Mouse (Mus musculus) embryonic facial prominence, embryonic 14.5 days (tissue): ENCODE measurements at regions not wholly inside any gene's neighbourhood (a gene's known extent, or its start where the extent isn't known, plus 50 kb on each side); places are given as distances from the start of the nearest gene placed in this dataset.

Experiments used
- ATAC-seq: fragments of 200-750 bp; cut with Nextera tagmentation; 2 replicates; pipeline ENCODE4 v1.8.0; 2017; ENCODE audit warnings: low read depth, moderate number of reproducible peaks, moderate TSS enrichment
- DNase-seq: peaks from one replicate; pipeline ENCODE4 v3.0.0-alpha.2; 2015; ENCODE audit warnings: low spot score
- H3K27ac ChIP-seq: fragments of 300-500 bp; sonication (generic); replicated peaks from 2 replicates; pipeline ENCODE4 v1.5.1; 2014; ENCODE audit warnings: low read depth, mild to moderate bottlenecking, low read length, moderate library complexity
- H3K27me3 ChIP-seq: fragments of 300-500 bp; sonication (generic); replicated peaks from 2 replicates; pipeline ENCODE4 v1.6.1; 2014; ENCODE audit warnings: low read length; ENCODE audit not compliant: control insufficient read depth, insufficient read depth
- H3K36me3 ChIP-seq: fragments of 300-500 bp; sonication (generic); 2 replicates; pipeline ENCODE4 v1.6.1; 2014; ENCODE audit warnings: low read length, mixed read lengths; ENCODE audit not compliant: control insufficient read depth, insufficient read depth
- H3K4me1 ChIP-seq: fragments of 300-500 bp; sonication (generic); 2 replicates; pipeline ENCODE4 v1.6.1; 2014; ENCODE audit warnings: antibody characterized with exemption, low read length; ENCODE audit not compliant: control insufficient read depth, insufficient read depth
- H3K4me2 ChIP-seq: fragments of 300-500 bp; sonication (generic); 2 replicates; pipeline ENCODE4 v1.6.1; 2014; ENCODE audit warnings: low read depth, mild to moderate bottlenecking, low read length, moderate library complexity, mixed read lengths
- H3K4me3 ChIP-seq: fragments of 300-500 bp; sonication (generic); 2 replicates; pipeline ENCODE4 v1.5.1; 2014; ENCODE audit warnings: low read depth, mild to moderate bottlenecking, low read length
- H3K9ac ChIP-seq: fragments of 300-500 bp; sonication (generic); 2 replicates; pipeline ENCODE4 v1.6.1; 2014; ENCODE audit warnings: low read depth, mild to moderate bottlenecking, low read length, moderate library complexity, mixed read lengths
- H3K9me3 ChIP-seq: fragments of 300-500 bp; sonication (generic); 2 replicates; pipeline ENCODE4 v1.6.1; 2016; ENCODE audit warnings: low read length; ENCODE audit not compliant: control insufficient read depth
- WGBS: fragments of 180-500 bp; shearing (Covaris S2); extraction: QIAGEN DNeasy Blood & Tissue Kit; methylation state at CpG from one replicate; pipeline ENCODE4 v1.1.7; 2014; 5-methylcytosine and 5-hydroxymethylcytosine counted together

DNA sequence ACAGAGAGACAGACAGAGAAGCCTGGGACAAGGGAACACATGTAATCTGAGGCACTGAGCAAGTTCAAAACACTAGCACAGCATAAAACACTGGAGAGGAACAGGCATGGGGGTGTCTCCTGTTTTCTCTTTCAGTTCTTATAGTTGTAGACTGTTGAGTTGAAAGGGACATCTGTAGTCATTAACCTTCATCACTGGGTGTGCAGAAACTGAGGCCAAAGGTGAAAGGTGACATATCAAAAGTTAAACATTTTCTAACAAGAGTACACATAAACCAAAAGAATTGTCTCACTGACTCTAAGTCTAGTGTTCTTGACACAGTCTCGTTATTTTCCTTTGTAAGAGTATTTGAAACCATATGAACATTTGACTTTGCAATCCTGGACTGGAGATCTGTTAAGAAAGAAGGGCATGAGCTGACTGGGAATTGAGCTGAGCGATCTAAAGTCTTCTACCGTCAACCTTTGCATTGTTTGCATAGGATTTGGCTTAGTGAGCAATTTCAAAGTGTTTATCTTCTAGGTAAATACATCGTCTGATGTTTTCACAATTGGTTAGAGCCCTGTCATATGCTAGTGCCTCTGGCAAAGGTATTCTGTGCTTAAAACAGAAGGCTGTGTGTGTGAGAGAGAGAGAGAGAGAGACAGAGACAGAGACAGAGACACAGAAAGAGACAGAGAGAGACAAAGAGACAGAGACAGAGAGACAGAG is 284.4 kb upstream of the Tnp1 start:
- DNase-seq (no peak), ATAC-seq (no peak)
- Histone ChIP-seq H3K27me3 (no peaks in the 10 kb centered on the region), H3K9ac (no peak overlapping the region), H3K4me3 (no peak overlapping the region), H3K36me3 (no peaks in the 10 kb centered on the region), H3K27ac (no peak overlapping the region), H3K4me1 (peaks cover 12% of the 10 kb centered on the region), H3K9me3 (no peaks in the 10 kb centered on the region), H3K4me2 (no peak overlapping the region)
- 54% methylated on average over 4 of the region's 4 CpGs for WGBS

DNA sequence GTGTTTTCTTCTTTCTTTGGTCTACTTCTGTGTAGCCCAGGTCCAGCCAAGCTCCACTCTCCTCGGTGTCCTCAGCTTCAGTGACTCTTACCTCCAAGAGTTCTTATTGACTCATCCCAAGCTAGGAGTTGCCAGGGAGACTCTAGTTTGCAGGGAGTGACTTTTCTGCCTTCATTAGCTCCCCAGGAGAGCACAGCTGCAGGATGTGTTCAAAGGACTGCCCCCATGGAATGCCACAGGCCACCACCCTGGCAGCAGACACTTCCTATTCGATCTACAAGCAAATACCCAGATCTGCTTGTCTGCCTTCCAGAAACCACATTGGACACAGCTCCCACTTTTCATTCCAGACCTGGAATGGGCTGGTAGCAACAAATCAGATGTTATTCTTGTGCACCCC is 269.6 kb upstream of the Tnp1 start:
- DNase-seq (no peak), ATAC-seq (no peak)
- Histone ChIP-seq H3K9ac (no peak overlapping the region), H3K4me3 (no peak overlapping the region), H3K4me1 (no peaks in the 10 kb centered on the region), H3K36me3 (no peaks in the 10 kb centered on the region), H3K9me3 (no peaks in the 10 kb centered on the region), H3K27ac (no peak overlapping the region), H3K4me2 (no peak overlapping the region), H3K27me3 (no peaks in the 10 kb centered on the region)
- WGBS: 67% methylated on average over 2 of the region's 2 CpGs

DNA sequence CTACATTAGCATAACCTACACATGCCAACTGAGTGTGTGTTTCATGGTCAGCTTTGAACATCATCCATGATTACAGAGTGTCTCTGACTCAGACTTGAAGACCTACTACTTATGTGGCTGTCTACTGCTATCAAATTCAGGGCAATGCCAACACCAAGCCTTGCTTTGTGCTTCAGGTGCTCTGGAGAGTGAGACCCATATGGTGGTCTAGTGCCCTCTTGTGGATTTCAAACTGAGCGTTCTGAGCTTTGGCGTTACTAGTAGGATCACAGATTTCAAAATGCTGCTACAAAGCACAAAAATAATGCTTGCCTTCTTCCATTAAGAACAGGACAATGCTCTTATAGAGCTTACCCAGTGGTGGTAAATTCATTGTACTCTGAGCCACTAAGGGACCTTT is 258.8 kb upstream of the Tnp1 start:
- 48% methylated on average over 2 of the region's 2 CpGs for WGBS
- Histone ChIP-seq H3K4me1 (peaks cover 14% of the 10 kb centered on the region; the same call in 1 of the 2 replicates), H3K4me2 (no peak overlapping the region), H3K27me3 (no peaks in the 10 kb centered on the region), H3K4me3 (no peak overlapping the region), H3K9ac (no peak overlapping the region), H3K36me3 (no peaks in the 10 kb centered on the region), H3K27ac (no peak overlapping the region), H3K9me3 (no peaks in the 10 kb centered on the region)
- DNase-seq (peak; percentile 75), ATAC-seq (no peak)

GRCm38 (mm10) chr1:73270787-73271391 is 255.2 kb upstream of the Tnp1 start:
- no peak overlapping the region for H3K9ac ChIP-seq
- peaks cover 5% of the 10 kb centered on the region; the same call in 1 of the 2 replicates for H3K4me1 ChIP-seq
- peak; percentile 60 for DNase-seq
- H3K9me3 ChIP-seq: no peaks in the 10 kb centered on the region
- 0 out of 2 replicates have a peak, but pooled peaks have one; percentile 47 for ATAC-seq
- WGBS: 49% methylated on average over 6 of the region's 6 CpGs
- H3K27me3 ChIP-seq: no peaks in the 10 kb centered on the region
- no peak overlapping the region for H3K27ac ChIP-seq
- H3K4me2 ChIP-seq: no peak overlapping the region
- H3K4me3 ChIP-seq: no peak overlapping the region
- H3K36me3 ChIP-seq: no peaks in the 10 kb centered on the region

GRCm38 (mm10) chr1:73269051-73269755 is 253.5 kb upstream of the Tnp1 start:
- no peak for ATAC-seq
- Histone ChIP-seq H3K9ac (no peak overlapping the region), H3K4me2 (no peak overlapping the region), H3K4me3 (no peak overlapping the region), H3K27me3 (no peaks in the 10 kb centered on the region), H3K36me3 (no peaks in the 10 kb centered on the region), H3K27ac (no peak overlapping the region), H3K9me3 (no peaks in the 10 kb centered on the region), H3K4me1 (peaks cover 5% of the 10 kb centered on the region; the same call in 1 of the 2 replicates)
- WGBS: 64% methylated on average over 7 of the region's 7 CpGs
- DNase-seq: no peak

- Histone ChIP-seq H3K4me2 (no peak overlapping the region), H3K36me3 (no peaks in the 10 kb centered on the region), H3K27ac (no peak overlapping the region), H3K4me1 (no peaks in the 10 kb centered on the region), H3K9me3 (no peaks in the 10 kb centered on the region), H3K27me3 (no peaks in the 10 kb centered on the region), H3K4me3 (no peak overlapping the region), H3K9ac (no peak overlapping the region)
- ATAC-seq (no peak), DNase-seq (no peak)
- 74% methylated on average over 4 of the region's 4 CpGs for WGBS
These were observed 249.3 kb upstream of the Tnp1 start for GRCm38 (mm10) chr1:73265009-73265408.

GRCm38 (mm10) chr1:73264245-73264644 is 248.5 kb upstream of the Tnp1 start:
- WGBS: 45% methylated on average over 7 of the region's 7 CpGs
- Histone ChIP-seq H3K36me3 (no peaks in the 10 kb centered on the region), H3K27ac (no peak overlapping the region)

DNA sequence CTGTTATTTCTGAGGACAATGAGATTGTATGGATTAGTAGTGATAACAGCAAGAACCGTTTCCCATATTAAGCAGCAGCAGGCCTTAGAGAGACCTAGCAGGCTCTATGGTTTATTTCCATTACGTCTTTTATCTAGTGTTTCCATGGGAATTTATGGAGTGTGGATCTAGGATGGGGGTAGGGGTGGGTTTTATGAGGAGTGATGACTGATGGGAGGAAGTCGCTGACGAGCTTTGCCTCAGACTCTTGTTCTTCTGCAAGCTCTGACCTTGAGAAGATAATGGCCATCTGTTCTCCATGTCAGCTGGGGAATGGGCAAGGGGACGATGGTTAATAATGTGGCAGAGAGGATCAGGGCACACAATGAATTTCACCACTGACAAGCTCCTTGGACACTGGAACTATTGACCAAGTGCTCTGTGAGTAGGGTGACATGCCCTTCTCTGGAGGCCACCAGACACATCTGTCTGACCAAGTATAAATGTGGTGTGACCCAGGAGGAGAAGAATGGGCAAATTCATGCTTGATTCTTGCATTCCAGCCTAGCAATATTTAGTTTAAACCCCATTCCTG is 243.9 kb upstream of the Tnp1 start:
- H3K4me3 ChIP-seq: no peak overlapping the region
- H3K36me3 ChIP-seq: no peaks in the 10 kb centered on the region
- no peaks in the 10 kb centered on the region for H3K9me3 ChIP-seq
- no peak overlapping the region for H3K9ac ChIP-seq
- no peaks in the 10 kb centered on the region for H3K4me1 ChIP-seq
- H3K27ac ChIP-seq: no peak overlapping the region
- H3K4me2 ChIP-seq: no peak overlapping the region
- H3K27me3 ChIP-seq: no peaks in the 10 kb centered on the region
- no peak for DNase-seq
- 62% methylated on average over 5 of the region's 5 CpGs for WGBS
- ATAC-seq: no peak

More at GRCm38 (mm10) chr1:73264245-73264644, 248.5 kb upstream of the Tnp1 start:
- Histone ChIP-seq H3K4me2 (no peak overlapping the region), H3K9me3 (no peaks in the 10 kb centered on the region), H3K4me3 (no peak overlapping the region), H3K27me3 (no peaks in the 10 kb centered on the region), H3K4me1 (no peaks in the 10 kb centered on the region), H3K9ac (no peak overlapping the region)
- ATAC-seq (peak; percentile 30; the same call in 1 of the 2 replicates), DNase-seq (no peak)
